Mouse (Mus musculus): ENCODE measurements at regions not wholly inside any gene's neighbourhood (a gene's known extent, or its start where the extent isn't known, plus 50 kb on each side); places are given as distances from the start of the nearest gene placed in this dataset.

DNA sequence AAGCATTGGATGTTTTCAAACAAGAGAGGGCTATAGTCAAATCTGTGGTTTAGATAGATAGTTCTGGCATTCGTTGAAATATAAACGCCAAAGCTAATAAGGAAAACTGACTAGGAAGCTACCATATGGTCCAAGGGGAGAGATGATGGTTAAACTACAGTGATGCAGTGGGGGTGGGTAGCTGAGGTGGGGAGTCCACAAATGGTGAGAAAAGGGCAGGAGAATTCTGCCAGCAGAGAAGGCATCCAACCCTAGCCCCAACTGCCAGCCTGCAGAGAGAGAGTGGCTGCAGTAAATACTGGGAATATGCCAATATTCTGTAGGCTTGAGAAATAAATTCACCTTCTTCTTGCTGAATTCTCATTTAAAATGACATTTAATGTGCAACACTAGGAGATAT is 204.3 kb downstream of the Fam84b start:
- no peaks in the 10 kb centered on the region for H3K27me3 ChIP-seq (ENCODE audit: insufficient read depth, low read length)
- no peak overlapping the region for H3K27ac ChIP-seq (ENCODE audit: low read depth, low read length)
- 95% methylated on average over 2 of the region's 2 CpGs for WGBS
- H3K4me2 ChIP-seq (ENCODE audit: low read depth, low read length, poor library complexity, severe bottlenecking) = no peak overlapping the region
- TF ChIP-seq CTCF (IDR thresholded peaks at IDR 0.05) = no peak
- no peaks in the 10 kb centered on the region for H3K4me1 ChIP-seq (ENCODE audit: insufficient read depth, low read length)
- H3K36me3 ChIP-seq (ENCODE audit: insufficient read depth, low read length) = no peaks in the 10 kb centered on the region
- ATAC-seq (ENCODE audit: low FRiP score) (no peak), DNase-seq (ENCODE audit: low spot score) (no peak)
- H3K9ac ChIP-seq (replicated peaks; ENCODE audit: low read length, poor library complexity, severe bottlenecking) = no peak overlapping the region
- no peaks in the 10 kb centered on the region for H3K9me3 ChIP-seq (ENCODE audit: low read length)
- no peak overlapping the region for H3K4me3 ChIP-seq (ENCODE audit: low read depth, low read length)

DNA sequence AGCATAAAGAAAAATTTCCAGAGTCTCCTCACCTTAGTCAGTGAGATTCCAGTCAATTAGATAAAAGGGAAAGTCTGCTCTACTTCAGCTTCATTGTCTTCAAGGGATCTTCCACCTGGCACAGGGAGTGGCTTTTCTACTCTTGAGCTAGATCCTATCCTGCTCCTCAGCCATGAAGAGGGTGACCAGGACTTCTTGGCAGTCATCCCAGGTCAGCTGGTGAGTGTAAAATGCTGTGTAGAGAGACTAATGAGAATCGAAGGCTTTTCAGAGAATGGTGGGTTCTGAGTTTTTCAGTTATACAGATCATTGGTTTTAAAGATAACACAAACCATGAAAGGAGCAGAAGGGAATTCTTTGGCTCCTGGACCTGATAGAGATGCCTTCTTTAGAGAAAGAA is 211.8 kb downstream of the Fam84b start:
- no peak for TF ChIP-seq CTCF (IDR thresholded peaks at IDR 0.05)
- Histone ChIP-seq H3K36me3 (ENCODE audit: insufficient read depth, low read length) (no peaks in the 10 kb centered on the region), H3K4me1 (ENCODE audit: insufficient read depth, low read length) (no peaks in the 10 kb centered on the region), H3K9me3 (ENCODE audit: low read length) (no peaks in the 10 kb centered on the region), H3K27me3 (ENCODE audit: insufficient read depth, low read length) (no peaks in the 10 kb centered on the region), H3K27ac (ENCODE audit: low read depth, low read length) (no peak overlapping the region), H3K9ac (replicated peaks; ENCODE audit: low read length, poor library complexity, severe bottlenecking) (no peak overlapping the region), H3K4me3 (ENCODE audit: low read depth, low read length) (no peak overlapping the region), H3K4me2 (ENCODE audit: low read depth, low read length, poor library complexity, severe bottlenecking) (no peak overlapping the region)
- WGBS = 97% methylated on average over 1 of the region's 1 CpGs
- DNase-seq (ENCODE audit: low spot score) (no peak), ATAC-seq (ENCODE audit: low FRiP score) (no peak)

DNA sequence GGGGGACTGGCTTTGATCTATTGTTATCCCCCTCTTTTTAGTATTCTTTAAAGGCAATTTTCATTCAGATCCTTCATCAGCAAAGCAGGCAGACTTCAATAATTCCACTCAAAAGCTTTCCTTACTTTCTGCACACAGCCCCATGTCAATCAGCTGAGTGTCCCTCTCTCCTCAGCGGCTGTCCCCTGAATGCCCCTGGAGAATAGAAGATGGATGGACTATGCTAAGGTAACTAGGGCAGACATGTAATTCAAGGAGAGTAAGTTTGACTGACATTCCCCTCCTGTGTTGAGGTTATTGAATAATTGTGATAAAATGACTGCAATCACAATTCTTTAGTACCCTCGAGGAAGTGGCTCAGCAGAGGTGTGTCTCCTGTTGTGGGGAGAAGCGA is 220.1 kb downstream of the Fam84b start:
- 25% methylated on average over 3 of the region's 3 CpGs for WGBS
- TF ChIP-seq CTCF (IDR thresholded peaks at IDR 0.05) = no peak
- ATAC-seq (ENCODE audit: low FRiP score) = peak; percentile 49
- H3K9me3 ChIP-seq (ENCODE audit: low read length) = no peaks in the 10 kb centered on the region
- no peak overlapping the region for H3K27ac ChIP-seq (ENCODE audit: low read depth, low read length)
- no peak for DNase-seq (ENCODE audit: low spot score)
- no peaks in the 10 kb centered on the region for H3K4me1 ChIP-seq (ENCODE audit: insufficient read depth, low read length)
- no peak overlapping the region for H3K4me2 ChIP-seq (ENCODE audit: low read depth, low read length, poor library complexity, severe bottlenecking)
- H3K9ac ChIP-seq (replicated peaks; ENCODE audit: low read length, poor library complexity, severe bottlenecking) = no peak overlapping the region
- H3K27me3 ChIP-seq (ENCODE audit: insufficient read depth, low read length) = no peaks in the 10 kb centered on the region
- H3K36me3 ChIP-seq (ENCODE audit: insufficient read depth, low read length) = no peaks in the 10 kb centered on the region
- no peak overlapping the region for H3K4me3 ChIP-seq (ENCODE audit: low read depth, low read length)

DNA sequence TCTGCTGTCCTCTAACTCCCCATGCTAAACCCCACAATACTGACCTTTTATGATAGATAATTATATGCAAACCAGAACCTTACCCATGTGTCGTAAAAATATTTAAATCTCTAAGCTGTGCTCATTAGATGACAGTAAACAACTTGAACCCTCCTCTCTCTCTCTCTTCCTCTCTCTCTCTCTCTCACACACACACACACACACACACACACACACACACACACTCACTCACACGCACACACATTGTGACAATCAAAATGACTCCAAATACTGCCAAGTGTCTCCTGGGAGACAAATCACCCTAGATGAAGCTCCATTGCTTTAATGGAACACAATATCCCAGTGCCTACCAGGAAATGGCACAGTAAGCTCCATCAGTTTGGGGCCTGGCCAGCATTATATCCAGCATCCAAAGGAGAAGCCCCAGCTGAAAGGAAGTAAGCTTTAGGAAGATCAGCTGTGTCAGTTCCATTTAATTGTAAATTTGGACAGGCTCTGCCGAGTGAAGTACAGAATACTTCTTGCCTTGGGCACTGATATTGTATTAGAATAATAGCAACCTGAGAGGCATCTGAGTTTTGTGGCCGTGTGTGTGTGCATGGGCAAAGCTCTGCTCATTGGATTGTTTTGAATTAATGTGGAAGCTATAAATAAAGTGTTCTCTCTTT is 220.7 kb downstream of the Fam84b start:
- Histone ChIP-seq H3K36me3 (ENCODE audit: insufficient read depth, low read length) (no peaks in the 10 kb centered on the region), H3K9me3 (ENCODE audit: low read length) (no peaks in the 10 kb centered on the region), H3K27ac (ENCODE audit: low read depth, low read length) (0 out of 2 replicates have a peak overlapping the region, but pooled peaks have one; percentile 26), H3K27me3 (ENCODE audit: insufficient read depth, low read length) (no peaks in the 10 kb centered on the region), H3K4me1 (ENCODE audit: insufficient read depth, low read length) (no peaks in the 10 kb centered on the region), H3K9ac (replicated peaks; ENCODE audit: low read length, poor library complexity, severe bottlenecking) (no peak overlapping the region), H3K4me3 (ENCODE audit: low read depth, low read length) (no peak overlapping the region), H3K4me2 (ENCODE audit: low read depth, low read length, poor library complexity, severe bottlenecking) (no peak overlapping the region)
- DNase-seq (ENCODE audit: low spot score) (peak; percentile 68), ATAC-seq (ENCODE audit: low FRiP score) (peak; percentile 71)
- 22% methylated on average over 4 of the region's 4 CpGs for WGBS
- no peak for TF ChIP-seq CTCF (IDR thresholded peaks at IDR 0.05)

DNA sequence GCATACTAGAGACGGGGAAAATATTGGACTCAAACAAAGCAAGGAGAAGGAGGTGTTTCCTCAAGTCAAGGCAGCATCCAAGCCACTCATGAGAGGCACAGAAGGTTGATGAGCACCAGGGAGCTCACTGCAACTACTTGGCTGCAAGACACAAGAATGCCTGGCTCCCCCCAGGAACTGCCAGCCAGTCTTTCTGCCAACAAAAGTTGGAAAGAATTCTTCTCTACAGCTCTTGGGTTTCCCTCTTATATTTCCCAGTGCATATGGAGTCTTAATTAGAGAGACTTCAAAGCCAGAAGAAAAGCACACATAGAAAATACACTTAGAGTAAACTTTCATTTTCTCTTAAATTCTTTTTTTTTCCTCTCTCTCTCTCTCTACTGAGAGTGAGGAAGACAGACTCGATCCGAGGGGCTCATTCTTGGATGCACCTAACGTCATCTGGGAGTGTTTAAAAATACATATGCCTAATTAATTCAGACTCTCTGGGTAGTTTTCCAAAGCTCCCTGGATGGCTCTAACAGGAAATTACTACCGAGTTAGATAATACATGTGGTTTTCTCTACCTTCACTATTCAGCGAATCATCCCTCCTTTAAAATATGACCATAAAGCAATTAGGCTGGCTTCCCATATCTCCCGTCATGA is 222.7 kb downstream of the Fam84b start:
- peak; percentile 48 for DNase-seq (ENCODE audit: low spot score)
- no peak for ATAC-seq (ENCODE audit: low FRiP score)

DNA sequence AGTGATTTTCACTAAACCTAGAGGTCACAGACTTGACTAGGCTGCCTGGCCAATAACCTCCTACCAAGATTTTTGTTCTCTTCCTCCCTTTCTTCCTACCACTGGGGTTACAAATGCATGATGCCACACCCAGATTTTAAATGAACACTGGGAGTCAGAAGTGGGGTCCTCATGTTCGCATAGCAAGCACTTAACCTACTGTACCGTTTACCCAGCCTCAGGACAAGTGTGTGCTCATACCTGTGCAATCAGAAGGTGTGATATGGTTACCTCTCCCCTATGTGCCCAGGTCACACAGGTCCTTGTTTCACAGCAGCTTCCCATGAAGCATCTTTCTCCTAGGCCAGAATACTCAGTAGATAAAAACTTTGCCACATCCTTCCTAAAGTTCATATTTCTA is 234.8 kb downstream of the Fam84b start:
- no peak overlapping the region for H3K9ac ChIP-seq (replicated peaks; ENCODE audit: low read length, poor library complexity, severe bottlenecking)
- DNase-seq (ENCODE audit: low spot score) (no peak), ATAC-seq (ENCODE audit: low FRiP score) (no peak)
- no peaks in the 10 kb centered on the region for H3K36me3 ChIP-seq (ENCODE audit: insufficient read depth, low read length)
- no peaks in the 10 kb centered on the region for H3K27me3 ChIP-seq (ENCODE audit: insufficient read depth, low read length)
- no peak overlapping the region for H3K4me2 ChIP-seq (ENCODE audit: low read depth, low read length, poor library complexity, severe bottlenecking)
- H3K4me1 ChIP-seq (ENCODE audit: insufficient read depth, low read length) = no peaks in the 10 kb centered on the region
- H3K9me3 ChIP-seq (ENCODE audit: low read length) = no peaks in the 10 kb centered on the region
- WGBS = 90% methylated on average over 2 of the region's 2 CpGs
- no peak overlapping the region for H3K27ac ChIP-seq (ENCODE audit: low read depth, low read length)
- TF ChIP-seq CTCF (IDR thresholded peaks at IDR 0.05) = no peak
- no peak overlapping the region for H3K4me3 ChIP-seq (ENCODE audit: low read depth, low read length)

More for the DNA sequence above, 222.7 kb downstream of the Fam84b start:
- Histone ChIP-seq H3K9me3 (ENCODE audit: low read length) (no peaks in the 10 kb centered on the region), H3K4me2 (ENCODE audit: low read depth, low read length, poor library complexity, severe bottlenecking) (no peak overlapping the region), H3K4me1 (ENCODE audit: insufficient read depth, low read length) (no peaks in the 10 kb centered on the region), H3K4me3 (ENCODE audit: low read depth, low read length) (no peak overlapping the region), H3K36me3 (ENCODE audit: insufficient read depth, low read length) (no peaks in the 10 kb centered on the region), H3K27me3 (ENCODE audit: insufficient read depth, low read length) (no peaks in the 10 kb centered on the region), H3K27ac (ENCODE audit: low read depth, low read length) (no peak overlapping the region), H3K9ac (replicated peaks; ENCODE audit: low read length, poor library complexity, severe bottlenecking) (no peak overlapping the region)
- TF ChIP-seq CTCF (IDR thresholded peaks at IDR 0.05) = no peak
- 78% methylated on average over 7 of the region's 7 CpGs for WGBS

Data from midbrain, postnatal 0 days (tissue).